Mouse (Mus musculus) lung, adult 18-20 months (tissue): ENCODE results near the gene Tssk3.
A peak's percentile ranks its signal among the peaks of the same experiment; 100 is the strongest.
"Not testable (repeated sequence)": the region's sequence is repeated elsewhere in the genome, so short reads cannot be mapped to it uniquely, and the experiment has no call there.

Experiments used
- DNase-seq, 2 experiments: peaks; one replicate each; pipeline ENCODE4 v3.0.0; 2022; ENCODE audit warnings: mixed read lengths in 2 of 2

Gene Tssk3

DNA sequence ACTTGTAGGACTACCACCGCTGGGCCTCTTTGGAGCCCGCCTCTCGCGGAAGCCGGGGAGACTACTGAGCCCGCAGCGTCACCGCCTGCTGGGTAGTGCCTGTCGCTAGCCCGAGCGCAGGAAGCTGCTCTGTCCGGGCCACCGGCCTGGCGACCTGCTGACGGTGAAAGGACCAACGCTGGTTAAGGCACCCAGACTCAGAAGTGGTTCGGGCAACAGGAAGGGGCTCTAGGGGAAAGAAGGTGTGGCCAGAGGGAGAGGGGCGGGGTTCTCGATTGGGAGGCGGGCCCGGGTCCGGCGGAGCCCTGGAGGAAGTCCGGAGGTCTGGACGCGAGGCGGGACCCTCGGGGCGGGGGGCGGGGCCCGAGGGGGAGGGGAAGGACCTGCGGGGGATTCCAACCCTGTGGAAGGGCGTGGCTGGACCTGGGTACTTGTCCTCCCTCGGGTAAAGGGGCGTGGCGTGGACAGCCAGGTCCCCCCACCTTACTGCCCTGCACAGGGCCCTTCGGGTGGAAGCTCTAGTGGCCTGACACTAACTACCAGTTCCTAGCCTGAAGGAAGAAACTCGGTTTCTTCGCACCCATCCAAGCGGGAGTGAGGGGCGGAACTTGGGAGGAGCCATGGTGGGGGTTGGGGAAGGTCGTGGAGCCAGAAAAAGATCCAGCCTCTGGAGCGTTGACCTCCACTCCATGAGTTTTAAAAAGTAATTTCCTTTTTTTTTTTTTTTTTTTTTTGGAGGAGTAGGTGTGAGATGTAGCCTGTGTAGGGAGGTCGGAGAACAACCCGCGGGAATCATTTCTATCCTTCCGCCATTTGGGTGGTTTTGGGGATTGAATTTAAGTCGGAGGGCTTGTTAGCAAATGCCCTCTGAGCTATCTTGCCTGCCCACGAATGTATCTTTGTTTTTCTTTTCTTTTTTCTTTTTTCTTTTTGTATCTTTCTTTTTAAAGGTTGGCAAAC is 10.1 kb upstream of the Tssk3 start:
- DNase-seq = peak; percentile 94 to 96

DNA sequence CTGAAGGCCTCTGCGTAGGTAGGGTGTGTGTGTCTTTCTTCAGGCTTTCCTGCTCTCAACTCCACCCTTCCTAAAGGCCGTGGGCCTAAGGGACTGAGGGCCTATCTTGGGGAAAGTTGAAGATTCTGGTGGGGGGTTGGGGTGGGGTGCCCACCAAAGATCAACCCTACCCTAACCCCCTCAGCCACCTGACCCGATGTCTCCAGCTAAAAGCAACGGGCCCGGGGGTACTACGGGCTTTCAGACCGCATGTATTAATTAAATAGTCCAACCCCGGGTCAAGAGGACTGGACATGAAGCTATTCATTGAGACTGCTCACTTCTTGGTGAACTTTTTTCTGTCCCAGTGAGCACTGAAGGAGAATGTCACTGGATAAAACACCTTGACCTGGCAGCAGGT is 9.2 kb upstream of the Tssk3 start:
- DNase-seq = no peak

DNA sequence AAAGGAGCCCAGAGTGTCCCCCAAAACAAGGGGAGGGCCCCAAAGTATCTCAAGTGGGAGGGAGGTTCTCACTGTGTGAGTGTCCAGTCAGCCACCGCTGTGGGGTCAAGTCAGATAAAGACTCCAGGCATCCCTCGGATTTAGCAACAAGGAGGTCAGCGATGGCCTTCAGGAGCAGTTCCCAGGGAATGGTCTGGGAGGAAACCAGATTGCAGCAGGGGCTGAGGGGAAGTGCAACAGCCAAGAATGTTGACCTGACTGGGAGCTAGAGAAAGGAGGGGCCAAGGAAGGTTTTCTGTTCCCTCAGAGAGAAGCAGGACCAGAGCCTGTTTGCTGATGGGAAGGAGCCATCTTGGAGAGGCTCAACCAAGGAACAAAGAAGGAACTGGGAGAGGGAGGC is 8.1 kb upstream of the Tssk3 start:
- no peak for DNase-seq

DNA sequence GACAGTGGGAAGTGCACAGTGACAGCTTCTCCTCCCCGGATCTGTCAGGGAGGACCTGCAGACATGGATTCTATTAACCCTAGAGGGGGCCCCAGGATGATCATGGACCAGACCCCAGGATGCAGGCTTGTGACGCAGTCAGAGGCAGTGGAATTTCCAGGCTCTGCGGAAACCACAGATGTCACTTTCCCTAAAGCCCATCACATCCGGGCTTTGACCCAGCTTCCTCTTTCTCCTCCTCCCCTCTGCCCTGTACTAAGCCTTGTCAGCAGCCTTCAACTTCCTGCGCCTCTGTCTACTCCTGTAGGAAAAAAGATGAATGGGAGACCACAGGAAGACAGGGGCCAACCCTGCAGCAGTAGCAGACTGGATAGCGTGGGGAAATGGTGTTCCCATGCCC is 5.8 kb upstream of the Tssk3 start:
- DNase-seq = peak in 1 of 2 experiments; percentile 55

DNA sequence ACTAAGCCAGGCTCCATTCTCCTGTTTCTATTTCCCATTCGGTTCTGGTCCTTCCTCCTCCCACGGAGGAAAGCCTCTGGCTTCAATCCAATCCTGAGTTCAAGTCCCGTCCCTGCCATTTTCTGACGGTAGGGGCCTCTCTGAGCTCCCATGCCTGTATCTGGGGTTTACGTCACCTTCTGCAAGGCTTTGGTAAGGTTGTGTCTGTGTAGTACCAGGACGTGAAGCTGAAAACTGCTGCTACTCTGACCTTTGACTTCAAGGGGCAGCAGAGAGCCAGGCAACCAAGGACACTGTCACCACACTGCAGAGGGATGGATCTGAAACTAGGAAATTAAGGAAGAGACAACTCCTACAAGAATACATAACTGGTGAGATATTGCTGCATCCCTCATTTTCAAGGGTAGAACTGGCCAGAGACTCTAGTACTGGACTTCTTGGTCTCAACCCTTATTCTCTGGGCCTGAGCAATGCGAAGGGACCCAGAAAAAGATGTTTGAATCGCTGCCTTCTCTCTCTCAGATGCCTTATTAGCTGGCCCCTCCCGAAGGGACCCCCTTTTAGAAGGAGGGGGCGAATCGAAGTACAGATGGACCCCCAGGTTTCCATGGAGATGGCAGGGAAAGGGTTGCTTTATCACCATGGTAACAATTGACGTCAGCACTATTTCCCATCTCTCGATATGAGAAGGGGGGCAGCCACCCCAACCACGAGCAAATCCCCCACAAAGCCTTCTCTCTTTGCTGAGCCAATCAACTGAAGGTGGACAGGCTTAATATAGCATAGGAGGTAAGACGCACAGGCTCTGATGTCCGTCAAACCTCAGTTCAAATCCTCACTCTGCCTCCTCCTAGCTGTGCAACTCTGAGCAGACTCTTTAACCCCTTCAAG is 5.1 kb upstream of the Tssk3 start:
- DNase-seq = peak in 1 of 2 experiments; percentile 31

DNA sequence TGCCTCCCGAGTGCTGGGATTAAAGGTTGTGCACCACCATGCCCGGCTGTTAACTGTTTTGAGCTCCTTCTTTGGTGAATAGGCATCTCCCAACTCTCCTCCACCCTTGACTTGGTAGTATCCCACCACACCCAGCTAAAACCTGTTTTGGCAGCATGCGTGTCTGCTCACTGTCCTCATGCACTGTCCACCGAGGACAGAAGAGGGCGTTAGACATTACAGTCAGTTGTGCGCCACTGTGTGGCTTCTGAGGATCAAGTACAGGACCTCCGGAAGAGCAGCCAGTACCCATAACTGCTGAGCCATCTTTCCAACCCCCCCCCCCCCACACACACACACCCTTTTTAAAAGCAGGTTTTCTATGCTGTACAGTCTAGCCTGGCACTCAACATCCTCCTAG is 3.9 kb upstream of the Tssk3 start:
- DNase-seq = no peak

DNA sequence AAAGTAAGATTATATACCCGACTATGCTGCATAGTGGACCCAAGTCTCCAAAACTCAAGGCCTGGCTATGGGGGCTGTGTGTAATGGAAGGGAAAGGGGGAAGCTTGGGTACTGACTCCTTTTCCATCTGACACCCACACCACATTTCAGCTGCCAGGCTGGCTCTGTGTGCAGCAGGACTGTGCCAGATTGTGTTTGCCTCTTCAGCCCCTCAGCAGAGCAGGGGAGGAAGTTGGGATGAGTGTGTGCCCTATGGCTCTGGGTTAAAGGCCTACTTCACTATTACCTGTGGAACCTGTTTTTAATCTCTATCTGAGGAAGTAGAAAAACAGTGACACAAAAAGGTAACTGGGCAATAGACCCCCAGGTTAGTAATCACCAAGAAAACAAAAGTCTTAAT is 9.7 kb downstream of the Tssk3 start:
- DNase-seq = no peak

DNA sequence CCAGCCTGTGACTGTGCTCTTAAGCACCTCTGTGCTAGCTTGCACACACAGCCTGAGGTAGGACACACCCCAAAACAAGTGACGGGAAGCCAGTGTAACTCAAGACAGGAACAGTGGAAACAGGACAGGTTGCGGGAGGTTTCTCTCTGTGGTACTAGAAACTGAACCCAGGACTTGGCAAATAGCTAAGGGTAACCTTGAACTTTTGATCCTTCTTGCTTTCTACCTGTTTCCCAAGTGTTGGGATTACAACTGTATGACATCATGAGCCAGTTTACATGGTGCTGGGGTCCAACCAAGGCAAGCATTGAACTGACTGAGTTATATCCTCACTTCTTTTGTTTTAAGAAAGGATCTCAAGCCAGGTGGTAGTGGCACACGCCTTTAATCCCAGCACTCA is 11.0 kb downstream of the Tssk3 start:
- DNase-seq = no peak

DNA sequence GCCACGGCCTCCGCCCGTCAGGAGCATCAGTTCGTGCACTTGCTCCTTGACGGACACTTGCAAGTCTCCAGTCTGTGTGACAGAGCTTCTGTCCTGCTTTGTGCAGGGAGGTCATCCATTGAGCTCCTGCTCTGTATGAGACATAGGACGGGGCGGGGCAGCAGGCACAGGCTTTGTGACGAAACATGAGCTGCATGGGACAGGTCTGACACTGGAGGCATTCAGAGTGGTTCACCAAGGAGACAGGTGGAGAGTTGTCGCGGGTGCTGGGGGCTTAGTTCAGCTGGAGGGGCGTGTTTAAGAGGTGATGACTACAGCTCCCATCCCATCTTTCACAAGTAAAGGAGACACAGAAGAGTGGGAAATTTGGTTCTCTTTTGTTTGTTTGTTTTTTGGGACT is 14.8 kb downstream of the Tssk3 start:
- DNase-seq = no peak

DNA sequence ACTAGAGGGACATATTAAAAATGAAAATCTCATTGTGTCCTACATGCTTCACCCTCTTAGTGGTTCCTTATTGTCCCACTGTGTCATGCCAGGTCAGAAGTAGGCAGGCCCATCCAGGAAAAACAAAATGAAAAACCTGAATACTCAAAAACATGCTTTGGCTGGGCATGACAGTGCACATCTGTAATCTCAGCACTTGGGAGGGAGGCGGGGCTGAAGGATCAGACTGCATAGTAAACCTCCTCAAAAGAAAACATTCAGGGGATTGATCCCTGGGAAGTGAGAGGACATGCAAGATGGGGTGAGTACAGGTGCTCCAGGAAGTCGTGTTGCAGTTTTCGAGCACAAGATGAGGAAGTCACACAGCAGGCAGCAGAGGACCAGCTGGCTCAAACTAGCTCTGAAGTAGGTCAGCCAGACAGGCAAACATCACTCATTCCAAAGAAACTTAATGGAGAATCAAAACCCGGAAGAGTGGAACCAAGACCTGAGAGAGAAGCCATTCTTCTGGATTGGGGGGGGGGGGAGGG is 26.5 kb downstream of the Tssk3 start:
- DNase-seq = no peak

DNA sequence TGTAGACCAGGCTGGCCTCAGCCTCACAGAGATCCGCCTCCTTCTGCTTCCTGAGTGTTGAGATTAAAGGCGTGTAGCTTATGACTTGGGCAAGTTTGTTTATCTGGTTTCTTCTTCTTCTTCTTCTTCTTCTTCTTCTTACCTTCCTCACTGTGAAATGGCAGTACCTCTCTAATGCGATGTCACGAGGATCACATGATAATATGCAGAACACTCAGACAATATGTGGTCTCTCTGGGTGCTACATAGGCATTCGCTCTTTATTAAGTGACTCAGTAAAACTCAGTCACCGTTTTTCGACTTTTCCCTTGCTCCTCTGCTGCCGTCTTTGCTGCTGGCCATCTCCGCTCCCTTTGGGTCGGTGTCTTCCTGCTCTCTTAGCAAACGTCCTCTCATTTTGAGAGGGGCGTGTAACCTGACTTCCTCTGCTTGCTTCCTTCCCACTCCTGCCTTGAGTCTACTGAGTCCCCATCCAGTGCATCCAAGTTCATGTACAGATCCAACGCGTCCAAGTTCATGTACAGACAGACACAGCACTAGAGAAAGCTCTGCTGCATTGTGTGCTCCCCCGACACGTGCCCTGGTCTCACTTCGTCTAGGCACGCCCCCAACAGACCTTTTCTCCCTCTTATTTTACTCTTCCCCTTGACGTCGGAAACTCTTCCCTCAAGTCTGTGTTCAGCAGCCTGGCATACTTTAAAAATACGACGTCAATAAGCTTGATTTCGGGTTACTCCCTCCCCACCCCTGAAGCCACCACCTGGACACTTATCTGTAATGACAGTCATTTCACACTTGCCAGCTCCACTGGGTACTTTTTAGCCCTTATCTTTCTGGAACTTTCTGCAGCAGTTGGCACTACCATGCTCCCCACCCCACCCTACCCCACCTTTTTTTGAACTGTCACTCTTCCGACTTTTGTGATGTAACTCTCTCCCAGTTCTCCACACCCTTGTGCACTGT is 27.4 kb downstream of the Tssk3 start:
- no peak for DNase-seq

DNA sequence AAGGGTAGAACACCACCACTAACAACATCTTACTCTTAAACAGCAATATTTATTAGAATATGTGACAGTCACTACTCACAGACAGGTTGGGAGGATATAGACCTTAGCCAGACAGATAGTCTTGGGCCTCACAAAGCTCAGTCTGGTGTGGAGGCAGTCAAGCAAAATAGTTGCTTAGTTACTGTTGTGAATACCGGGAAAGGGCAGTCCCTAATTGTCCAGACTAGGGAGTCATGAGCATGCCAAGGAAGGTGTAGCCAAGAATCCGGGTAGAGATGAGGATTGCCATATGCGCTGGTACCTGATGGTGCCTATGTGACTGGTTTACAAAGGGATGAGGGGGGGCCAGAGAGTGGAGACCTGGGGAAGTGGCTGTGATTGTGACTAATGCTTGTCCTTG is 28.7 kb downstream of the Tssk3 start:
- DNase-seq = no peak

DNA sequence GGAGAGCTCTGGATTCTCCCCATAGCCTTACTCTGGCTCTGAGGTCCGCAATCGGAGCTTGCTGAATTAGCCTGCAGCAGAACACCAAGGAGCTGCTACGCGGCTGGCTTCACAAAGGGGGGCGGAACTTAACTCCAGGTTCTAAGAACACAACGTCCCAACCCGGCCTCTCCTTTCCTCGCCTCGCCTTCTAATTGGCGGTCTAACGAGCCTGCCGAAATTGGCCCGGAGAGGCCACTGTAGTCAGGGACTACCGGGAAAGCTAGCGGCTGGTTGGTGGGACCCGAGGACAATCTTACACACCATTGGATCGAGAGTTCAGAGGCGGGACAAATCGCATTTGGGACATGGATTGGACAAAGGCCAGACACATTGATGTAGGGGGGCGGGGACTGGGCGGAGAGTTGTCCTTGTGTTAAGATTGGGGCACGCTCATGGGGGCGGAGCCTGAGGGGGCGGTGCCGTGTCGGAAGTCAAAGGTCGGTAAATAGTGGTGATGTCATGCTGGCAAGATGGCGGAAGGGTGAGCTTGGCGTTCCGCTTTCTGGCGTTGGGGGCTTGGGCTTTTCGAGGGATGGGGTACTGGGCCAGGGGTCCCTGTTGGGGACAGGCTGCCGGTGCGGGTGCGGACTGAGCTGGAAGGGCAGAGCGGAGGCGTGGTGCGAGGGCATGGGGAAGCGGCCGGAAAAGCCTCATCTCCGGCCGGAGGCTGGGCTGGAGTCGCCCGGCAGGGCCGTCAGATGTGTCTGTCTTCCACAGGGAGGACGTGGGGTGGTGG is 29.4 kb downstream of the Tssk3 start, which contains the start of gene Bsdc1:
Gene Bsdc1 (plus strand): TSS at position 399 of the 778 bp plus-strand sequence.
- DNase-seq = peak; percentile 100

DNA sequence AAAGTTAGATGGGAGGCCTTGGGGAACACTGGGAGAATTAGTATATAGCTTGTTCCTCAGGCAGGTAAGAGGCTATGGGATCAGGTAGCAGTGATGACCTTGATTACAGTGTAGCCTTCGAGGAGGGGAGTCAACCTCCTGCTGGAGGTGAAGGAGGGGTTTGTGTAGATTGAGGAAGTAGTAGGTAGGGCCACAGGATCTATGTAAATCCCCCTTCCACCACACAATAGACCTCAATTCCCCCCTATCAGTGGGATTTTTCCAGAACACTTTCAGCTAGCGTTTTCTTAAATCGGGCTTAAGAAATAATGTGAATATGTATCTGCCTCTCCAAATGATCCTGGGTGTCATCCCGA is 30.0 kb downstream of the Tssk3 start:
- no peak for DNase-seq

DNA sequence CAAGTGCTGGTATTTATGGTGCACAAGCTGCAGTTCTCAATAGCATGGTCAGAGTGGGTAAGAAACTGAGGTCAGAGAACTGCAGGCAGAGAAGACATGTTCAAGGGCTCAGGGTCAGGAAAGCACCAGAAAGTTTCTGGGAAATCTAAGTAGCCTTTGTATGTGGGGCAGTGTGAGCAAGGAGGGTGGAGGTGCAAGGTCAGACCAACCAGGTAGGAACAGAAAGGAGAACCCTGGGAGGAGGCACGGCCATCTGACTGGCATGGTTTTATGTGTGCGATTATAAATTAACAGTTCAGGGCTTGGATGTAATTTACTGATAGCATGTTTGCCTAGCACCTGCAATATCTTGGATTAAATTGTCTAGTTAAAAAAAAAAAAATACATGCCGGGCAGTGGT is 31.1 kb downstream of the Tssk3 start:
- DNase-seq = no peak

DNA sequence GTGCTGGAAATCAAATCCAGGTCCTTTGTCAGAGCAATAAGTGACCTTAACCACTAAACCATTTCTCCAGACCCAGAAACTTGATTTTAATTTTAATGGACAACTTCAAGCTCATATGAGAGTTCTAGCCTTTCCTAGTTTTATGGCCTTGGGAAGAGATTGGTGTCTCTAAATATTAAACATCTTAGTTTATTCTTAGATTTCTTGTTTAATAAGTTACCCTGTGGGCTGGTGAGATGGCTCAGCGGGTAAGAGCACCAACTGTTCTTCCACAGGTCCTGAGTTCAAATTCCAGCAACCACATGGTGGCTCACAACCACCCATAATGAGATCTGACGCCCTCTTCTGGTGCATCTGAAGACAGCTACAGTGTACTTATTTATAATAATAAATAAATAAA is 33.5 kb downstream of the Tssk3 start:
- not testable (repeated sequence) for DNase-seq

DNA sequence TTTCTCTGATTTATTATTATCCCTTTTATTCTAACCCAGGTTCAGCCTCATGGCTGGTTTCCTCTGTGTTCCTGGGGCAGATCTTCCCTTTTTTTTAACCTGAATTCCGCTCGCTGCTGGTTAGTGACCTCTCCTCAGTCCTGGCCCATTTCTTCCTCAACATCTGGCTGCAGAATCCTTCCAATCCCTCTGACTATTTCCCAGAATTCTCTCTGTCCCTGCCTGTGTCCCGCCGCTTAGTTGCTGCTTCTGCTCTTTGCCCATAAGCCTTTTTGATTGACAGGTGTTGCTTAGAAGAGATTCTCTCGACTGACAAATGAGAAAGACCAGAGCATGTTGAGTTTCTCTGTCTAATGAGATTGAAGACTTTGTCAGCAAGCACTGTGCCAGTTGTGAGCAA is 34.7 kb downstream of the Tssk3 start:
- DNase-seq = no peak

DNA sequence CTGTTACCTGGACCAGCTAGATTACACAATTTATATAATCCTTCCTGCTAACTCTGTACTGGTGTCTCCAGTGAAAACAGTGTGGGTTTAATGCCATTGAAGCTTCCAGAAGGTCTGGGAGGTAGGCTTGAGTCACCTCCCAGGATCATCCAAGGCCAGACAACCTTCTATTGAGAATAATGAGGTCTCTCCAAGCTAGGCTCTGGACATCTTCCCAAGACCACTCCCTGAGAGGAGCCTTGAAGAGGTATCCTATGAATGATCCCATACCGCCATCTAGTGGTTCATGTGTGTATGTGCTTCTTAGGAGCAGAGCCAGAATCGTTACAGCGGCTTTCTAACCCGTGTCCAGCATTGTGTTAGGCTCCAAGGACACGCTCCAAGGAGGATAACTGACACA is 35.6 kb downstream of the Tssk3 start:
- peak; percentile 55 to 75 for DNase-seq

DNA sequence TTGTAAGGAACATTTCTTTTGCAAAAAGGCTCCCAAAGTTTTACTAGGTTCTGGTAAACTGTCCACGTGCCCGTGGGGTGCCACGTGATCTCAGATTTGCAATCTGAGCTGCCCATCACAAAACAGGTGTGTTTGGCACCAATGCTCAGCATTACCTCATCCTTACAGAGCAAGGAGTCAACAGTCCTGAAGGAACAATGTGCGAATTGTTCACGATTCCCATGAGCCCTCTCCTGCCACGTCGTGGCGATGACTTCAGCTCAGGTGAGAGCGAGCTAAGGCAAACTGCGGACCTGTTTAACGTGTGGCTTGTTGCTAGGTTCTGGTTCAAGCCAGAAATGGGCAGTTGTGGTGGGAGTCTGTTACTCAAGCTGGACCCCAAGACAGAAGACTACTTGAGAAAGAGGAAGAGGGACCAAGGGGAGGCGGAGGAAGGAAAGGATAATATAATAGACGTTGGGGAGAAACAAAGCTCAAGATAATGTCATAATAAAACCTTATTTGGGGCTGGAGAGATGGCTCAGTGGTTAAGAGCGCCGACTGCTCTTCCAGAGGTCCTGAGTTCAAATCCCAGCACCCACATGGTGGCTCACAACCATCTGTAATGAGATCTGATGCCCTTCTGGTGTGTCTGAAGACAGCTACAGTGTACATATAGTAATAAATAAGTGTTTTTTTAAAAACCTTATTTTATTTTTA is 39.2 kb downstream of the Tssk3 start:
- DNase-seq = no peak

DNA sequence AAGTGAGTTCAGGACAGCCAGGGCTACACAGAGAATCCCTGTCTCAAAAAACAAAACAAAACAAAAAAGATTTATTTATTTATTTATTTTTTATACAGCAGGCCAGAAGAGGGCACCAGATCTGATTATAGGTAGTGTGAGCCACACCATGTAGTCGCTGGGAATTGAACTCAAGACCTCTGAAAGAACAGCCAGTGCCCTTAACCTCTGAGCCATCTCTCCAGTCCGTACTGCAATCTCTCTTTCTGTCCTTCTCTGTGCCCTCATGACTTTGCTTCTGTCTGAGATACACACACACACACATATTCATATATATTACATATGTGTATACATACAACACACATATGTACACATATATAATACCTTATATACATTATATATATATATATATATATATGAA is 40.0 kb downstream of the Tssk3 start:
- no peak for DNase-seq

DNA sequence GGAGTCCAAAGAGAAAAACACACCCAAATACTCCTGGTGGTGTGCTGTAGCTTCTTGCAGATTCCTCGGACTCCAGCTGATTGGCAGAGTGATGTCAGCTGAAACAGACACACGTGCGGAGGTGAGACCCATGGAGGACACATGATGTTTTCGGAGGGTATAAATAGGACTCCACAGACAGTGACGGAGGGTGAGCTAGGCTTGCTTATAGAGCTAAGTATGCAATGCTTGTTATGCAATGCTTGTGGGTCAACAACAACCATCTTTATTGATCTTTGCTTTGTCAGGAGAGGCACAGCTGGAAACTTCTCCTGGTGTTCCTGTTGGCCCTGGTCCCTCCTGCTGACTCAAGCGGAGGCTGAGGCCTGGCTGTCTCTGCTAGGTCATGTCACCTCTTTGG is 42.1 kb downstream of the Tssk3 start:
- no peak for DNase-seq
